Mouse (Mus musculus) lung, adult 2 months (tissue): Measurements from ENCODE around the gene Plagl1. TPM values are rescaled to one million over a fixed set of nuclear protein-coding genes. Genes with fewer than 3 reads are reported as not detected.

ENCODE experiments used
- DNase-seq: peaks from one replicate; pipeline ENCODE4 v3.0.0; 2022
- H3K4me1 ChIP-seq: fragments of 200-500 bp; 2 replicates; pipeline ENCODE4 v1.6.1; 2011; ENCODE audit warnings: low read length; ENCODE audit not compliant: control insufficient read depth, insufficient read depth
- H3K4me3 ChIP-seq: fragments of 200-500 bp; replicated peaks from 2 replicates; pipeline ENCODE3; 2011; ENCODE audit warnings: low read depth, mild to moderate bottlenecking, control low read depth, low read length; ENCODE audit errors: extremely low read depth
- CTCF ChIP-seq: fragments of 200-500 bp; IDR thresholded peaks from 2 replicates; pipeline ENCODE4 v1.5.1; 2011; ENCODE audit warnings: mild to moderate bottlenecking, low read length, control low read depth; ENCODE audit not compliant: insufficient read depth
- POLR2A ChIP-seq: fragments of 200-500 bp; IDR thresholded peaks from 2 replicates; pipeline ENCODE4 v1.6.1; 2011; ENCODE audit warnings: low read depth, mild to moderate bottlenecking, control low read depth, low read length, borderline replicate concordance; ENCODE audit errors: extremely low read depth
- WGBS: fragments of 180-500 bp; shearing (Covaris S2); methylation state at CpG from one replicate; pipeline ENCODE4 v1.1.7; 2018; 5-methylcytosine and 5-hydroxymethylcytosine counted together
- polyA plus RNA-seq: library from polyadenylated mRNA; depleted of rRNA; stranded (reverse); fragments of >200 nt; gene quantifications from 2 replicates; pipeline ENCODE4 v1.2.3, GENCODE M21; 2012

Gene Plagl1
- polyA plus RNA-seq, 1 experiment: 35.3 TPM

- no peak for TF ChIP-seq CTCF
- TF ChIP-seq POLR2A: no peak
- Histone ChIP-seq H3K4me1 (no peaks in the 10 kb centered on the region), H3K4me3 (no peak overlapping the region)
- WGBS: 18% methylated on average over 2 of the region's 2 CpGs
- no peak for DNase-seq
Observed at GRCm38 (mm10) chr10:13119300-13119699, 59.0 kb downstream of the Plagl1 start.

GRCm38 (mm10) chr10:13125811-13126210 lies 65.5 kb downstream of the Plagl1 start:
- H3K4me1 ChIP-seq: no peaks in the 10 kb centered on the region
- TF ChIP-seq CTCF: no peak
- no peak for TF ChIP-seq POLR2A
- H3K4me3 ChIP-seq: no peak overlapping the region
- no peak for DNase-seq
- 61% methylated on average over 3 of the region's 3 CpGs for WGBS

GRCm38 (mm10) chr10:13127335-13127734 lies 67.0 kb downstream of the Plagl1 start:
- TF ChIP-seq POLR2A (no peak), CTCF (peak; percentile 51)
- no peak for DNase-seq
- H3K4me3 ChIP-seq: no peak overlapping the region
- H3K4me1 ChIP-seq: no peaks in the 10 kb centered on the region
- 83% methylated on average over 13 of the region's 13 CpGs for WGBS

- Histone ChIP-seq H3K4me1 (no peaks in the 10 kb centered on the region), H3K4me3 (no peak overlapping the region)
- WGBS: 87% methylated on average over 7 of the region's 7 CpGs
- TF ChIP-seq CTCF (no peak), POLR2A (no peak)
- no peak for DNase-seq
Observed at GRCm38 (mm10) chr10:13127946-13128345, 67.6 kb downstream of the Plagl1 start.

- WGBS: 92% methylated on average over 4 of the region's 4 CpGs
- no peaks in the 10 kb centered on the region for H3K4me1 ChIP-seq
- DNase-seq: no peak
- H3K4me3 ChIP-seq: no peak overlapping the region
- TF ChIP-seq CTCF (no peak), POLR2A (no peak)
Observed at GRCm38 (mm10) chr10:13133850-13134249, 73.5 kb downstream of the Plagl1 start.

- 96% methylated on average over 7 of the region's 7 CpGs for WGBS
- Histone ChIP-seq H3K4me3 (no peak overlapping the region), H3K4me1 (no peaks in the 10 kb centered on the region)
- DNase-seq: no peak
- TF ChIP-seq CTCF (no peak), POLR2A (no peak)
Observed at GRCm38 (mm10) chr10:13135276-13135675, 75.0 kb downstream of the Plagl1 start.

GRCm38 (mm10) chr10:13135751-13136150 lies 75.4 kb downstream of the Plagl1 start:
- TF ChIP-seq POLR2A: no peak
- TF ChIP-seq CTCF: no peak
- Histone ChIP-seq H3K4me3 (no peak overlapping the region), H3K4me1 (no peaks in the 10 kb centered on the region)
- no peak for DNase-seq
- 87% methylated on average over 7 of the region's 7 CpGs for WGBS

GRCm38 (mm10) chr10:13137906-13138305 lies 77.6 kb downstream of the Plagl1 start:
- TF ChIP-seq CTCF (no peak), POLR2A (no peak)
- WGBS: 70% methylated on average over 6 of the region's 6 CpGs
- Histone ChIP-seq H3K4me3 (no peak overlapping the region), H3K4me1 (no peaks in the 10 kb centered on the region)
- DNase-seq: no peak

GRCm38 (mm10) chr10:13140434-13140833 lies 80.1 kb downstream of the Plagl1 start:
- WGBS: 44% methylated on average over 2 of the region's 2 CpGs
- DNase-seq: no peak
- no peak overlapping the region for H3K4me3 ChIP-seq
- no peak for TF ChIP-seq CTCF
- TF ChIP-seq POLR2A: no peak
- H3K4me1 ChIP-seq: no peaks in the 10 kb centered on the region

GRCm38 (mm10) chr10:13150435-13150834 lies 90.1 kb downstream of the Plagl1 start:
- Histone ChIP-seq H3K4me3 (no peak overlapping the region), H3K4me1 (no peaks in the 10 kb centered on the region)
- DNase-seq: no peak
- 95% methylated on average over 3 of the region's 3 CpGs for WGBS
- TF ChIP-seq CTCF: no peak

GRCm38 (mm10) chr10:13151353-13151752 lies 91.0 kb downstream of the Plagl1 start:
- 52% methylated on average over 5 of the region's 5 CpGs for WGBS
- DNase-seq: no peak
- TF ChIP-seq CTCF (no peak), POLR2A (no peak)
- no peaks in the 10 kb centered on the region for H3K4me1 ChIP-seq
- no peak overlapping the region for H3K4me3 ChIP-seq
